Mouse (Mus musculus): ENCODE measurements around the gene Apoh. TPM values are rescaled to one million over a fixed set of nuclear protein-coding genes. Genes with fewer than 3 reads are reported as not detected.

The Apoh gene
- total RNA-seq, 2 experiments from 2014 or later, result 0.28 to 0.69 TPM

- no peak for DNase-seq (ENCODE audit: extremely low spot score in 1 of 2, low spot score in 2 of 2)
- intact Hi-C loops (cut with DNase I), result no loop called here
Observed at GRCm38 (mm10) chr11:108364945-108365589, 21.9 kb downstream of the Apoh start.

- intact Hi-C loops (cut with DNase I), result no loop called here
- DNase-seq (ENCODE audit: extremely low spot score in 1 of 2, low spot score in 2 of 2), result no peak
Observed at GRCm38 (mm10) chr11:108365600-108365999, 22.4 kb downstream of the Apoh start.

- intact Hi-C loops (cut with DNase I), result no loop called here
- DNase-seq (ENCODE audit: extremely low spot score in 1 of 2, low spot score in 2 of 2), result no peak
Observed at GRCm38 (mm10) chr11:108367046-108367445, 23.9 kb downstream of the Apoh start.

- DNase-seq (ENCODE audit: extremely low spot score in 1 of 2, low spot score in 2 of 2), result no peak
- intact Hi-C loops (cut with DNase I), result loop anchor here (5.0 kb wide), 2 partner anchors 250 to 515 kb away; no protein-coding TSS in a partner anchor
Observed at GRCm38 (mm10) chr11:108376815-108377214, 33.7 kb downstream of the Apoh start.

- intact Hi-C loops (cut with DNase I), result loop anchor here (2.0 to 5.0 kb wide), 3 partner anchors 251 to 516 kb away; no protein-coding TSS in a partner anchor
- peak; percentile 71 to 85 for DNase-seq (ENCODE audit: extremely low spot score in 1 of 2, low spot score in 2 of 2)
Observed at GRCm38 (mm10) chr11:108377680-108378362, 34.7 kb downstream of the Apoh start.

GRCm38 (mm10) chr11:108378363-108378751, 35.2 kb downstream of the Apoh start:
- DNase-seq (ENCODE audit: extremely low spot score in 1 of 2, low spot score in 2 of 2), result no peak
- intact Hi-C loops (cut with DNase I), result loop anchor here (2.0 to 5.0 kb wide), 3 partner anchors 251 to 516 kb away; no protein-coding TSS in a partner anchor

- intact Hi-C loops (cut with DNase I), result no loop called here
- no peak for DNase-seq (ENCODE audit: extremely low spot score in 1 of 2, low spot score in 2 of 2)
Observed at GRCm38 (mm10) chr11:108382664-108383063, 39.5 kb downstream of the Apoh start.

GRCm38 (mm10) chr11:108384920-108385665, 41.9 kb downstream of the Apoh start:
- DNase-seq (ENCODE audit: extremely low spot score in 1 of 2, low spot score in 2 of 2), result no peak
- intact Hi-C loops (cut with DNase I), result no loop called here

- no peak for DNase-seq (ENCODE audit: extremely low spot score in 1 of 2, low spot score in 2 of 2)
- intact Hi-C loops (cut with DNase I), result no loop called here
Observed at GRCm38 (mm10) chr11:108385666-108386024, 42.5 kb downstream of the Apoh start.

- intact Hi-C loops (cut with DNase I), result no loop called here
Observed at GRCm38 (mm10) chr11:108395061-108395460, 51.9 kb downstream of the Apoh start.

GRCm38 (mm10) chr11:108396076-108396829, 53.1 kb downstream of the Apoh start:
- intact Hi-C loops (cut with DNase I), result no loop called here
- no peak for DNase-seq (ENCODE audit: extremely low spot score in 1 of 2, low spot score in 2 of 2)

More at GRCm38 (mm10) chr11:108395061-108395460, 51.9 kb downstream of the Apoh start:
- DNase-seq (ENCODE audit: extremely low spot score in 1 of 2, low spot score in 2 of 2), result no peak

- intact Hi-C loops (cut with DNase I), result no loop called here
- no peak for DNase-seq (ENCODE audit: extremely low spot score in 1 of 2, low spot score in 2 of 2)
Observed at GRCm38 (mm10) chr11:108409876-108410644, 66.9 kb downstream of the Apoh start.

- no peak for DNase-seq (ENCODE audit: extremely low spot score in 1 of 2, low spot score in 2 of 2)
- intact Hi-C loops (cut with DNase I), result loop anchor here (5.0 kb wide), 1 partner anchor 389 kb away; no protein-coding TSS in a partner anchor
Observed at GRCm38 (mm10) chr11:108416360-108416759, 73.2 kb downstream of the Apoh start.

- intact Hi-C loops (cut with DNase I), result loop anchor here (2.0 to 5.0 kb wide), 2 partner anchors 391 to 556 kb away; no protein-coding TSS in a partner anchor
- DNase-seq (ENCODE audit: extremely low spot score in 1 of 2, low spot score in 2 of 2), result no peak
Observed at GRCm38 (mm10) chr11:108418540-108418939, 75.4 kb downstream of the Apoh start.

GRCm38 (mm10) chr11:108419242-108419641, 76.1 kb downstream of the Apoh start:
- intact Hi-C loops (cut with DNase I), result loop anchor here (2.0 to 5.0 kb wide), 2 partner anchors 392 to 556 kb away; no protein-coding TSS in a partner anchor
- DNase-seq (ENCODE audit: extremely low spot score in 1 of 2, low spot score in 2 of 2), result no peak

- intact Hi-C loops (cut with DNase I), result no loop called here
- DNase-seq (ENCODE audit: extremely low spot score in 1 of 2, low spot score in 2 of 2), result no peak
Observed at GRCm38 (mm10) chr11:108420751-108421150, 77.6 kb downstream of the Apoh start.

- DNase-seq (ENCODE audit: extremely low spot score in 1 of 2, low spot score in 2 of 2), result no peak
- intact Hi-C loops (cut with DNase I), result no loop called here
Observed at GRCm38 (mm10) chr11:108423221-108423620, 80.1 kb downstream of the Apoh start.

GRCm38 (mm10) chr11:108424111-108424510, 81.0 kb downstream of the Apoh start:
- intact Hi-C loops (cut with DNase I), result no loop called here
- no peak for DNase-seq (ENCODE audit: extremely low spot score in 1 of 2, low spot score in 2 of 2)

Measured in left cerebral cortex, postnatal 10 days (tissue).